10 mouse cellular contexts compared by ENCODE assay signal in the genomic region with DNA sequence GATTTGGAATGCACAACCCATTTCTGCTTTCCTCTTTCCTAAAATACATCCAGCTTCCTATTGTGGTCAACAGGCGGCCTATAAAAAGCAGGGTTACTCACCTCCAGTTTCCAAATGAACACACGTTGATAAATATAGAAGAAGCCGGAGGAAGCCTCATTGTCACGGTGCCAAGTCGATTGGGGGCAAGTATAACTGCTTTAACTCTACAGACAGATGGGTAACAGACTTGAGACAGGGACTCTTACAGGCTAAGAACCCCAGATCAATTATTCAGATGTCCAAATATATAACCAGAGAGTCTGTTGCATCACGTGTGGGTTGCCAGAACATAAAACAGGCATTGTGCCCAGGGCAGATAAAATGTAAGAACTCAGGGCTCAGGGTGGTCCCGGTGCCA. TPM values are rescaled to one million over a fixed set of nuclear protein-coding genes. Genes with fewer than 3 reads are reported as not detected.
DNase-seq lines count a peak whose midpoint lies in the region; ATAC-seq lines count a peak whose summit lies in the region.
"Had no signal": no experiment of that assay in that cellular context is flagged by ENCODE, and none has a peak within 500 bp of the region (broad histone marks: within the 10 kb centered on the region; RNA-seq: fewer than 3 reads in every experiment).

No protein-coding gene starts in this region.

- WGBS in heart, embryonic 12.5 days = 26% methylated on average over 7 of the region's 7 CpGs

- no peaks in the 10 kb centered on the region for H3K27me3 ChIP-seq in heart, embryonic 12.5 days (replicated peaks)

- H3K9me3 ChIP-seq in heart, embryonic 12.5 days (replicated peaks) = no peaks in the 10 kb centered on the region
- H3K9me3 ChIP-seq: midbrain, embryonic 10.5 days had no signal

- peak; percentile 31 for DNase-seq in adrenal gland, adult 2 months
- no peak for DNase-seq in adrenal gland, postnatal 4 days (ENCODE audit: low spot score in 2 of 2)
- DNase-seq in right cerebral cortex, postnatal 10 days (ENCODE audit: low spot score in 2 of 2) = peak; percentile 67 to 73
- DNase-seq in right cerebral cortex, postnatal 25 days = no peak
- peak; percentile 47 for DNase-seq in lung, postnatal 14 days
- DNase-seq in spleen, postnatal 4 days (ENCODE audit: low spot score in 2 of 2) = no peak

- H3K4me1 ChIP-seq in heart, embryonic 12.5 days (replicated peaks) = peaks cover 49% of the 10 kb centered on the region

- H3K4me3 ChIP-seq in heart, embryonic 12.5 days = no peak overlapping the region
- H3K4me3 ChIP-seq: midbrain, embryonic 10.5 days had no signal

- H3K9ac ChIP-seq in heart, embryonic 12.5 days = no peak overlapping the region

- no peaks in the 10 kb centered on the region for H3K36me3 ChIP-seq in heart, embryonic 12.5 days
- H3K36me3 ChIP-seq: midbrain, embryonic 10.5 days had no signal

- peak overlapping the region; percentile 52 for H3K4me2 ChIP-seq in heart, embryonic 12.5 days

- no peak for ATAC-seq in heart, embryonic 12.5 days (ENCODE audit: insufficient number of reproducible peaks, low FRiP score)
- ATAC-seq in inflammation-experienced regulatory T-cells, adult 6 months = no peak
- ATAC-seq: activated CD4-positive, CD25-positive, alpha-beta regulatory T cell, adult 4 months had no signal

- H3K27ac ChIP-seq in heart, embryonic 12.5 days (ENCODE audit: poor library complexity, severe bottlenecking) = peak overlapping the region; percentile 91
- H3K27ac ChIP-seq: midbrain, embryonic 10.5 days had no signal

RNA-seq across cellular contexts. Expression of a gene that starts 15.9 kb away (rescaled TPM):
- total RNA-seq in adrenal gland, adult 2 months (2021) = 1 to 10 TPM; 1.9 to 3.1 TPM
- polyA plus RNA-seq in adrenal gland, adult 2 months (2012; rRNA removed) = 9.9 and 11.0 TPM in 2 replicates
- total RNA-seq in adrenal gland, postnatal 4 days (2021) = 1 to 10 TPM; 4.5 to 5.6 TPM
- polyA plus RNA-seq in heart, embryonic 12.5 days (2016; fragmentation: Nextera tagmentation; extraction: Ambion mirVana) = 13.5 and 13.8 TPM in 2 replicates
- polyA plus RNA-seq in inflammation-experienced regulatory T-cells, adult 6 months (2017; shearing (Covaris generic)) = under 1 TPM in 2 of 3 experiments, not detected in 1; 0.29 to 0.43 TPM

RNA-seq across cellular contexts. Expression of a gene that starts 59.5 kb away (rescaled TPM):
- total RNA-seq in adrenal gland, adult 2 months (2021) = 1 to 10 TPM; 3.4 to 6.4 TPM
- 3.5 and 3.9 TPM in 2 replicates for polyA plus RNA-seq in adrenal gland, adult 2 months (2012; rRNA removed)
- total RNA-seq in adrenal gland, postnatal 4 days (2021) = 1 to 10 TPM; 6.9 to 8.0 TPM
- polyA plus RNA-seq in heart, embryonic 12.5 days (2016; fragmentation: Nextera tagmentation; extraction: Ambion mirVana) = 10.1 and 10.6 TPM in 2 replicates
- polyA plus RNA-seq in inflammation-experienced regulatory T-cells, adult 6 months (2017; shearing (Covaris generic)) = 1 to 10 TPM; 1.5 to 3.3 (median 2.9) TPM

Comparison
In these comparisons a context has a peak if more than half of its experiments do, and no peak if none do; other contexts are left out.
1. DNase-seq: peak in adrenal gland, adult 2 months (single experiment), right cerebral cortex, postnatal 10 days (2 of 2) and lung, postnatal 14 days (single experiment); none in adrenal gland, postnatal 4 days (0 of 2), right cerebral cortex, postnatal 25 days (single experiment) and spleen, postnatal 4 days (0 of 2).